Mouse (Mus musculus) T-helper 17 cell (primary cell): ENCODE measurements around the gene Gm10577.

Experiments used
- in situ Hi-C, 2 experiments: fragments of 300-600 bp; cut with MboI, MseI; formaldehyde crosslinking; loops; 1 replicate in 1 of 2; 2 replicates in 1 of 2; pipeline ENCODE4 v1.15.1; 2025; ENCODE audit warnings: high pct_unique_total_duplicates in 2 of 2

The Gm10577 gene

GRCm38 (mm10) chr4:101020596-101020995 lies at the start of gene Gm10577:
TSS of gene Gm10577 (minus strand) at chr4:101020696.
- in situ Hi-C loops, result no loop called here

- in situ Hi-C loops, result loop anchor here in 1 of 2 experiments (5.0 kb wide), 1 partner anchor 73 kb away; no protein-coding TSS in a partner anchor
Measured at GRCm38 (mm10) chr4:101069154-101069971, 48.9 kb upstream of the Gm10577 start.

GRCm38 (mm10) chr4:101068786-101069153 lies 48.3 kb upstream of the Gm10577 start, which contains the start of gene Raver2:
TSS of gene Raver2 (plus strand) at chr4:101068983.
- in situ Hi-C loops, result loop anchor here in 1 of 2 experiments (5.0 kb wide), 1 partner anchor 74 kb away; no protein-coding TSS in a partner anchor

GRCm38 (mm10) chr4:101066401-101066800 lies 45.9 kb upstream of the Gm10577 start:
- in situ Hi-C loops, result loop anchor here in 1 of 2 experiments (5.0 kb wide), 1 partner anchor 76 kb away; no protein-coding TSS in a partner anchor

GRCm38 (mm10) chr4:101062146-101062545 lies 41.6 kb upstream of the Gm10577 start:
- in situ Hi-C loops, result no loop called here

- in situ Hi-C loops, result no loop called here
Measured at GRCm38 (mm10) chr4:101046576-101046975, 26.1 kb upstream of the Gm10577 start.

- in situ Hi-C loops, result loop anchor here in 1 of 2 experiments (5.0 kb wide), 1 partner anchor 78 kb away; no protein-coding TSS in a partner anchor
Measured at GRCm38 (mm10) chr4:101044149-101044548, 23.7 kb upstream of the Gm10577 start.

GRCm38 (mm10) chr4:101043691-101044090 lies 23.2 kb upstream of the Gm10577 start:
- in situ Hi-C loops, result loop anchor here in 1 of 2 experiments (5.0 kb wide), 1 partner anchor 79 kb away; no protein-coding TSS in a partner anchor

GRCm38 (mm10) chr4:101037156-101037555 lies 16.7 kb upstream of the Gm10577 start:
- in situ Hi-C loops, result loop anchor here in 1 of 2 experiments (5.0 kb wide), 1 partner anchor 65 kb away; no protein-coding TSS in a partner anchor

- in situ Hi-C loops, result loop anchor here in 1 of 2 experiments (5.0 kb wide), 1 partner anchor 67 kb away; no protein-coding TSS in a partner anchor
Measured at GRCm38 (mm10) chr4:101035131-101035530, 14.6 kb upstream of the Gm10577 start.

GRCm38 (mm10) chr4:101033047-101033446 lies 12.6 kb upstream of the Gm10577 start:
- in situ Hi-C loops, result no loop called here

GRCm38 (mm10) chr4:101027852-101028411 lies 7.4 kb upstream of the Gm10577 start:
- in situ Hi-C loops, result no loop called here

- in situ Hi-C loops, result no loop called here
Measured at GRCm38 (mm10) chr4:101026995-101027394, 6.5 kb upstream of the Gm10577 start.

- in situ Hi-C loops, result no loop called here
Measured at GRCm38 (mm10) chr4:101026566-101026965, 6.1 kb upstream of the Gm10577 start.

GRCm38 (mm10) chr4:101017806-101018205 lies 2.7 kb downstream of the Gm10577 start:
- in situ Hi-C loops, result no loop called here

- in situ Hi-C loops, result loop anchor here (10.0 kb wide), 2 partner anchors 106 to 316 kb away; no protein-coding TSS in a partner anchor
Measured at GRCm38 (mm10) chr4:101009092-101009491, 11.4 kb downstream of the Gm10577 start.

GRCm38 (mm10) chr4:101008362-101008769 lies 12.1 kb downstream of the Gm10577 start:
- in situ Hi-C loops, result loop anchor here (10.0 kb wide), 2 partner anchors 106 to 316 kb away; no protein-coding TSS in a partner anchor

GRCm38 (mm10) chr4:101002961-101003360 lies 17.5 kb downstream of the Gm10577 start:
- in situ Hi-C loops, result loop anchor here (10.0 kb wide), 2 partner anchors 112 to 322 kb away; no protein-coding TSS in a partner anchor

- in situ Hi-C loops, result loop anchor here (10.0 kb wide), 2 partner anchors 114 to 324 kb away; no protein-coding TSS in a partner anchor
Measured at GRCm38 (mm10) chr4:101001073-101001472, 19.4 kb downstream of the Gm10577 start.

GRCm38 (mm10) chr4:101000622-101001021 lies 19.9 kb downstream of the Gm10577 start:
- in situ Hi-C loops, result loop anchor here (10.0 kb wide), 2 partner anchors 114 to 324 kb away; no protein-coding TSS in a partner anchor

GRCm38 (mm10) chr4:100998906-100999305 lies 21.6 kb downstream of the Gm10577 start:
- in situ Hi-C loops, result loop anchor here in 1 of 2 experiments (5.0 to 25.0 kb wide), 2 partner anchors 143 to 412 kb away; no protein-coding TSS in a partner anchor

- in situ Hi-C loops, result loop anchor here in 1 of 2 experiments (5.0 to 25.0 kb wide), 2 partner anchors 144 to 411 kb away; no protein-coding TSS in a partner anchor
Measured at GRCm38 (mm10) chr4:100998145-100998544, 22.4 kb downstream of the Gm10577 start.
